In genomic region chr12:25209333-25209728, GRCm38 (mm10) we compare ENCODE assay signal across 9 mouse cellular contexts.
A peak's percentile ranks its signal among the peaks of the same experiment; 100 is the strongest.
DNase-seq lines count a peak whose midpoint lies in the region; ATAC-seq and TF ChIP-seq lines count a peak whose summit lies in the region.
"Had no signal": no experiment of that assay in that cellular context is flagged by ENCODE, and none has a peak within 500 bp of the region (broad histone marks: within the 10 kb centered on the region; RNA-seq: fewer than 3 reads in every experiment).

No protein-coding gene starts in this region.

- no peak for TF ChIP-seq EP300 in stomach, postnatal 0 days (optimal IDR thresholded peaks at IDR 0.05)

- H3K27me3 ChIP-seq in spleen, adult 2 months (ENCODE audit: control insufficient read depth, insufficient read depth, low read length), result no peaks in the 10 kb centered on the region
- H3K27me3 ChIP-seq in stomach, postnatal 0 days (ENCODE audit: control insufficient read depth, insufficient read depth, low read length), result no peaks in the 10 kb centered on the region

- no peak for TF ChIP-seq POLR2A in spleen, adult 2 months (IDR thresholded peaks at IDR 0.05; ENCODE audit: low read depth, low read length)
- TF ChIP-seq POLR2A in lung, adult 2 months (IDR thresholded peaks at IDR 0.05; ENCODE audit: borderline replicate concordance, extremely low read depth, low read depth, low read length), result no peak

- H3K9me3 ChIP-seq in stomach, postnatal 0 days (ENCODE audit: control insufficient read depth, low read length), result 0 out of 2 replicates have a peak, but pooled peaks cover 3% of the 10 kb centered on the region

- 69% methylated on average over 4 of the region's 4 CpGs for WGBS in spleen, adult 2 months
- WGBS in lung, adult 2 months, result 53% methylated on average over 4 of the region's 4 CpGs
- 46% methylated on average over 4 of the region's 4 CpGs for WGBS in stomach, postnatal 0 days

- no peak overlapping the region for H3K9ac ChIP-seq in stomach, postnatal 0 days (ENCODE audit: low read length)

- peak overlapping the region; percentile 65 for H3K27ac ChIP-seq in spleen, adult 2 months (ENCODE audit: insufficient read depth, low read length)
- peak overlapping the region; percentile 49; the same call in 1 of the 2 replicates for H3K27ac ChIP-seq in stomach, postnatal 0 days (replicated peaks)

- H3K4me3 ChIP-seq in spleen, adult 2 months (ENCODE audit: extremely low read depth, insufficient read depth, insufficient read length), result no peak overlapping the region
- no peak overlapping the region for H3K4me3 ChIP-seq in lung, adult 2 months (replicated peaks; ENCODE audit: extremely low read depth, low read depth, low read length)
- no peak overlapping the region for H3K4me3 ChIP-seq in stomach, postnatal 0 days (ENCODE audit: low read depth, low read length)

- peak; percentile 81 for ATAC-seq in stomach, postnatal 0 days (ENCODE audit: low FRiP score, low TSS enrichment)
- ATAC-seq in erythroid progenitor cell, adult 5-6 weeks (replicated peaks; ENCODE audit: low FRiP score, poor library complexity, severe bottlenecking), result no peak

- H3K4me1 ChIP-seq in spleen, adult 2 months (ENCODE audit: control insufficient read depth, insufficient read depth, insufficient read length), result peaks cover 35% of the 10 kb centered on the region
- peaks cover 7% of the 10 kb centered on the region; the same call in 1 of the 2 replicates for H3K4me1 ChIP-seq in lung, adult 2 months (ENCODE audit: control insufficient read depth, insufficient read depth, low read length)
- H3K4me1 ChIP-seq in stomach, postnatal 0 days (replicated peaks; ENCODE audit: control insufficient read depth, insufficient read depth), result no peaks in the 10 kb centered on the region

- TF ChIP-seq CTCF in spleen, adult 2 months (IDR thresholded peaks at IDR 0.05; ENCODE audit: extremely low read depth, insufficient read depth, insufficient read length, insufficient replicate concordance), result no peak
- TF ChIP-seq CTCF in lung, adult 2 months (IDR thresholded peaks at IDR 0.05; ENCODE audit: insufficient read depth, low read length), result 0 out of 2 replicates have a peak, but pooled peaks have one; percentile 8
- TF ChIP-seq CTCF in stomach, postnatal 0 days (IDR thresholded peaks at IDR 0.05; ENCODE audit: low read depth), result no peak

- no peaks in the 10 kb centered on the region for H3K36me3 ChIP-seq in spleen, adult 2 months (ENCODE audit: control insufficient read depth, insufficient read depth, low read length)
- H3K36me3 ChIP-seq in stomach, postnatal 0 days (ENCODE audit: control insufficient read depth, insufficient read depth, low read length), result no peaks in the 10 kb centered on the region

- H3K4me2 ChIP-seq in stomach, postnatal 0 days (replicated peaks; ENCODE audit: low read depth), result no peak overlapping the region

- DNase-seq in spleen, adult 2 months (ENCODE audit: low read depth in 1 of 2, low spot score in 2 of 2), result no peak
- DNase-seq in spleen, postnatal 10 days (ENCODE audit: low spot score in 2 of 2), result no peak
- DNase-seq in kidney, adult 18-20 months, result peak; percentile 76
- peak; percentile 76 for DNase-seq in lung, adult 2 months
- peak; percentile 74 for DNase-seq in stomach, postnatal 0 days (ENCODE audit: low spot score)
- no peak for DNase-seq in retina, postnatal 1 day
- DNase-seq: adrenal gland, adult 8-10 months; thymus, postnatal 25 days had no signal

Comparison
In these comparisons a context has a peak if more than half of its experiments do, and no peak if none do; other contexts are left out.
1. DNase-seq: peak in kidney, adult 18-20 months (single experiment), lung, adult 2 months (single experiment) and stomach, postnatal 0 days (single experiment); none in spleen, adult 2 months (0 of 2), spleen, postnatal 10 days (0 of 2) and retina, postnatal 1 day (single experiment).